Mouse (Mus musculus) regulatory T cell (primary cell): Measurements from ENCODE around the gene Tgfb1.

ENCODE experiments used
- in situ Hi-C: fragments of 300-600 bp; cut with MboI, MseI; formaldehyde crosslinking; loops from one replicate; pipeline ENCODE4 v1.15.1; 2025; ENCODE audit warnings: high pct_unique_total_duplicates

The Tgfb1 gene

GRCm38 (mm10) chr7:25686680-25687531 is at the start of gene Tgfb1:
Gene Tgfb1, plus strand, starts transcription at chr7:25687002.
- in situ Hi-C loops = loop anchor here (10.0 to 25.0 kb wide), 2 partner anchors 1312 to 1500 kb away; partner anchors contain the start of genes BC024978, Gm21983, Kcnn4 and Mia

- in situ Hi-C loops = no loop called here
These were observed 49.7 kb upstream of the Tgfb1 start for GRCm38 (mm10) chr7:25637099-25637498.

GRCm38 (mm10) chr7:25639754-25640153 is 47.0 kb upstream of the Tgfb1 start:
- in situ Hi-C loops = no loop called here

DNA sequence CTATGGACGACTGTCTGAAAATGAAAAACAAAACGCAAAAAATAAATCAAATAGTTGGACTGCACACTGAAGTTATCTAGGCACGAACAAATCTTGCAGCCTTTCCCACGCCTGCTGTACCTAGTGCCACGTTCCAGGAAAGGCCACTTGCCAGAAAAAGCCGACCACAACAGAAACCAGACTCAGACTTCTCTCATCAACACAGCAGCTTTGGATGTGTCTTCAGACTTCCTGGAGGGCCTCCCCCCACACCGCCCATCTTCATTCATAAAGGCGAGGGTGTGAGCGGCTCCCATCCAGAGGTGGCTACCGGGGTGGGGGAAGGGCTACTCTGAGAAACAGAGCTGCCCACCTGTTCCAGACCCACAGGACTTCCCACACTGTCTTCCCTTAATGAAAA is 42.7 kb upstream of the Tgfb1 start:
- in situ Hi-C loops = no loop called here

DNA sequence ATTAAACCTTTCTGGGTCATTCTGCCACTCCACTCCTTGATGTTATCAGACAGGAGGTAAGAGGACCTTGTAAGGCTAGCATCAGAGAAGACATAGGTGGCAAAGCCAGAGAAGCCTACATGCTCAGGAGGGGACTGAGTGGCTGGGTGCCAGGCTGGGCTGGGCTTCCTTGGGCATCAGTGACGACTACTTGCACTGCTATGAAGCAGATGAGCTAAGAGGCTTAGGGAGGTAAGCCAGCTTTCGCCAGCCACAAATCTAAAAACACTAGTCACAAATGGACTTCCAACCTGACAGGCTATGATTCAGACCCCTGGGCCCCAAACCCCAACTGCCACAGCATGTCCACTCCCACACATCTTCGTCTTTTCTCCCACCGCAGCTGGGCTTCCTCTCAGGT is 42.2 kb upstream of the Tgfb1 start:
- in situ Hi-C loops = no loop called here

DNA sequence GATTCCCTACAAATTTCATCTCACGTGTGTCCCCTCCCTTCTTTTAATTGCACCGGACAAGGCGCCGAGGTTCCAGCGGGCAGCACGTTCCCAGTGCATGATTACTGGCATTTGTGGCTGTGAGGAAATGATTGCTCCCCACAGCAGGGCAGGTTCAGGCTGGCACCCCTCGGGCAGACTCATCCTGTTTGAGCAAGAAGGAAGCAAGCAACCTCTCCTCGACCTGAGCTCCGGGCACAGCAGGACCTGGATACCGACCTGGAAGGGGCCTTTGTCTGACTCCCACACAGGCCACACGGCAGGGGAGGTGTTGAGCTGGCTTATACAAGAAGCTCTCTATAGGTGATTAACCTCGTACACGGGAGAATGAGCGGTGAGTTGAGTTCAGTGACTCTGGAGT is 41.7 kb upstream of the Tgfb1 start:
- in situ Hi-C loops = no loop called here

DNA sequence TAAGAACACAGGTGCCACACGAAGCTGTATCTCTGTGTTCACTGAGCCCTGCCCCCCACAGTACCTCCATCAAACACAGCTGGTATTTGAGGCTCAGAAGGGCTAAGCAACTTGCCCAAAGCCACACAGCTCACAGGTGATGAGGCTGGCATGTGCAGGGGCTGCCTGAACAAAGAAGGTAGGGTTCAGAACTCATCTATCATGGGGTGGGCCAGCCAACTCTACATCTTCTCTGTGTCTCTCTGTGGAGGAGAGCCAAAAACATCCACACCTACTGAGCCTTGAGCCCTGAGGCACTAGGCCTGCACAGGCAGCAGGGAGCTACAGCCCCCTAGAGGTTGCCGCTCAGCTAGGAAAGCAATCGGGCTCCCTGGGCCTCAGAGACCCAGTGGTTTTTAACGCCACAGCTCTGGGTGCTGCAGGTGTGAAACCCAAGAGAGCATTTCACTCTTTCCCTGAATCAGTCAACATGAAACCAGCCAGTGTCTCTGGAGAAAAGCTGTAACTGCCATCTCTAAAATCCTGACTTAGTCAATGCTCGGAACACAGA is 39.2 kb upstream of the Tgfb1 start:
- in situ Hi-C loops = no loop called here

GRCm38 (mm10) chr7:25649839-25650238 is 37.0 kb upstream of the Tgfb1 start:
- in situ Hi-C loops = no loop called here

DNA sequence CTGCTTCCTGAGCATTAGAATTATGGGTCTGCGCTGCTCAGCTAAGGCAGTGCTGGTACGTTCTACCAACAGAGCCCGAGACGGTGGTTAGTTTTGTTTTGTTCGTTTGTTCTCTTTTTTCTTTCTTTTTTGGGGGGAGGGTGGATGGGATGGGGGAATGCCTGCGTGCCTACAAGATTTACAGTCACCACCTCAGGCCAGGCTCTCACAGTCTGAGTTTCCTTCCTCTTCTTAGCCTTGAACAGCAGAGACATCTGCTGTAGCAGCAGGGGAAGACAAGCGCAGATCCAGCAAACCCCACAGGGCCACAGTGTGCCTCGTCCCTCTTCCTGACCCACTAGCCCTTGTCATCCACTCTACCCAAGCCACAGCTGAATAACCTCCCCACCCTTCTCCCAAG is 35.5 kb upstream of the Tgfb1 start:
- in situ Hi-C loops = no loop called here

DNA sequence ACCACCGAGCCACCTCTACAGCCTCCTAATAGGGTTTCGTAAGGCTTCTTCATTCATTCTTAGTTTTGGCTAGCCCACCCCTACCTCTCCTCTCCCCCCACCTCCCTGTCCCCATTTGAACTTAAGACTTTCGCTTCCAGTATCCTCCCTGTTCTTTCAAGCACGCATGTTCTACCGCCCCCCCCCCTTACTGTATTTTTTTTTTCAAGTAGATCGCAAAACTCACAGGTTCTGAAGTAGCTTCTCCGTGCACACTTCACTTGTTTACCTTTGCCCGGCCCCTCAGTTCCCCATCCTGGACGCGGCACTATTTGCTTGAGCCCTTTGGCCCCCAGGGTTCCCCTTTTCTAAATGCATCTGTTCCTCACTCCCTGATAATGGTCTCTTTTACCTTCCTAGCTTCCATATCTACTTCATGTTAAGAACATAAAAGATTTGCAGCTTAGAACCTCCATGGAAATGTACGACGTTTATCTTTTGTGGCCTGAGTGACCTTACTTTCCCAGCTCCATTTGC is 34.5 kb upstream of the Tgfb1 start:
- in situ Hi-C loops = no loop called here

- in situ Hi-C loops = loop anchor here (5.0 kb wide), 1 partner anchor 34 kb away; no protein-coding TSS in a partner anchor
These were observed 31.0 kb upstream of the Tgfb1 start for GRCm38 (mm10) chr7:25655601-25656428.

GRCm38 (mm10) chr7:25657785-25658184 is 29.0 kb upstream of the Tgfb1 start:
- in situ Hi-C loops = loop anchor here (5.0 kb wide), 1 partner anchor 35 kb away; no protein-coding TSS in a partner anchor

- in situ Hi-C loops = loop anchor here (5.0 kb wide), 1 partner anchor 37 kb away; no protein-coding TSS in a partner anchor
These were observed 27.9 kb upstream of the Tgfb1 start, which contains the start of the genes Bckdha and Exosc5 for GRCm38 (mm10) chr7:25658657-25659472. Gene Bckdha, minus strand, starts transcription at chr7:25658981. Gene Exosc5, plus strand, starts transcription at chr7:25659164.

GRCm38 (mm10) chr7:25666381-25666780 is 20.4 kb upstream of the Tgfb1 start:
- in situ Hi-C loops = no loop called here

DNA sequence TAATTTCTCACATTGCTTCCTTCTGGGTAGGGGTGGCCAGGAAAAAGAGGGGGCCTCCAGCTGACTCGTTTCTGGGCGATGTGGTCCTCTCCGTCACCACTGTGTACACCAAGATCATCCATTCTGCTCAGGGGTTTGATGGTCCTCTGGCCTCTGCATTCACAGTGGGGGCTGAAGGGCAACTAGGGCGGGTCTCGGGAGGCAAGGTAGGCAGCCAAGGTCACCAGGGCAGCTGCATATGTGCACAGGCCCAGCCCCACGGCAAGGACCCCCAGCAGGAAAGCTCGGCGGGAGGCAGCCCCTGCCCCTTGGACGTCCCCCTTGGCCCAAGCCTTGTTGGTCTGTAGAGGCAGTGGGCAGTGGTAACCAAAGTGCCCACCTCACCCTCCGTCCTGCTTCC is 17.6 kb upstream of the Tgfb1 start:
- in situ Hi-C loops = no loop called here

DNA sequence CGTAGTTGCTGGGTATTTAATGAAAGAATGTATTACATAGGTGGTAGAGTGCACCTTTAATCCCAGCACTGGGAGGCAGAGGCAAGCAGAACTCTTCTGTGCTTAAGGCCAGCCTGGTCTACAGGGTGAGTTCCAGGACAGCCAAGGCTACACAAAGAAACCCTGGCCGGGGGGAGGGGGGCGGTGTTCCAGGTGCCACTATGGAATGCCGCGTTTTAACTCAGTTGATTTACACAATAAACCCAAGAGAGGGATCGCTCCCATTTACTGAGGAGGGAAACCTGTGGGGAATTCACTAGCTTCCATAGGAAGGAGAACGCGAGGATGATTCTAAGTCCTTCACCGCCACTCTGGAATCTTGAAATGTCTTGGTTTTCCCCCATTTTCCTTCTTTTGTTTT is 17.2 kb upstream of the Tgfb1 start:
- in situ Hi-C loops = no loop called here

- in situ Hi-C loops = no loop called here
These were observed 16.7 kb upstream of the Tgfb1 start for GRCm38 (mm10) chr7:25670096-25670495.

GRCm38 (mm10) chr7:25671686-25672085 is 15.1 kb upstream of the Tgfb1 start:
- in situ Hi-C loops = no loop called here

DNA sequence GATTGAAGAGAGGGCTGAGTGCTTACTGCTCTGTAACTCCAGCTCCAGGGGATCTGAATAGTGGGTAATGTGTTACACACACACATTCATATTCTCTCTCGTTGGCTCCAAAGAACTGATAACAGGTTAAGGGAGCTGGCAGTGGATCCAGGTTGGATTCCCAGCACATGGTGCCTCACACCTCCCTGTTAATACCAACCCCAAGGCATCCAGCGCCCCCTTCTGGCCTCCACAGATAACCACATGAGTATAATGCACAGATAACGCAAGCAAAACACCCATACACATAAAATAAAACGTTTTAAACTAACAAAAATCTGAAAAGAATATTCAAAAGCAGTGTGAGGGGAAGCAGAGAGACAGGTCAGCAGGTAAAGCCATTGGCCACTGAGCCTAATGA is 14.4 kb upstream of the Tgfb1 start:
- in situ Hi-C loops = no loop called here

DNA sequence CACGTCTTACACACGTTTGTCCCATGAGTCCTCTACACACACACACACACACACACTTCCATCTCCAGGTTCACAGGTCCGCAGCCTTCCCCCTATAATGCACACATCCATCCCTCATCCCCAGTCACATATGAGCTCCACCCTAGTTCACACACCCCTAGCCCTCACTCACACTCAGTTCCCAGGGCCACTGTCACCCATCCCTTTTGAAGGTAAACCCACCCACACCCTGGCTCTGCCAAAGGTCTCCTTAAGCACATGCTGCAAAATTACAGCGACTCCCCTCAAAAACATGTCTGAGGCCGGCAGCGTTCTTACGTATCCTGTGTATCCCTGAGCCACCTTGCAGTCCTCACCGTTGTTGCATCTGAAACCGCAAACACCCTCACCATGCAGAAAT is 12.5 kb upstream of the Tgfb1 start:
- in situ Hi-C loops = no loop called here
